Mouse (Mus musculus) WW6 (cell line): ENCODE measurements around the gene Popdc2.
"Not testable (repeated sequence)": the region's sequence is repeated elsewhere in the genome, so short reads cannot be mapped to it uniquely, and the experiment has no call there.

Experiments
- DNase-seq: peaks from one replicate; pipeline ENCODE4 v3.0.0-alpha.2; 2013; ENCODE audit warnings: low read depth, low spot score

Popdc2 gene

GRCm38 (mm10) chr16:38361933-38362332 is at the start of gene Popdc2:
Gene Popdc2, plus strand, starts transcription at chr16:38362209.
- no peak for DNase-seq

- DNase-seq: no peak
These were observed 43.5 kb upstream of the Popdc2 start for GRCm38 (mm10) chr16:38318492-38318891.

- DNase-seq: no peak
These were observed 42.9 kb upstream of the Popdc2 start for GRCm38 (mm10) chr16:38319087-38319486.

- no peak for DNase-seq
These were observed 40.5 kb upstream of the Popdc2 start for GRCm38 (mm10) chr16:38321452-38321935.

- DNase-seq: no peak
These were observed 37.7 kb upstream of the Popdc2 start for GRCm38 (mm10) chr16:38324311-38324710.

- DNase-seq: no peak
These were observed 35.1 kb upstream of the Popdc2 start for GRCm38 (mm10) chr16:38326778-38327397.

- DNase-seq: no peak
These were observed 32.7 kb upstream of the Popdc2 start for GRCm38 (mm10) chr16:38329340-38329739.

- no peak for DNase-seq
These were observed 27.6 kb upstream of the Popdc2 start for GRCm38 (mm10) chr16:38334431-38334830.

- DNase-seq: not testable (repeated sequence)
These were observed 23.9 kb upstream of the Popdc2 start for GRCm38 (mm10) chr16:38338077-38338476.

GRCm38 (mm10) chr16:38341396-38342324 is 20.3 kb upstream of the Popdc2 start, which contains the start of gene Maats1:
Gene Maats1, minus strand, starts transcription at chr16:38342143.
- DNase-seq: peak; percentile 68

- no peak for DNase-seq
These were observed 16.9 kb upstream of the Popdc2 start for GRCm38 (mm10) chr16:38344941-38345725.

- peak; percentile 72 for DNase-seq
These were observed 15.3 kb upstream of the Popdc2 start, which contains the start of the genes Cox17 and Gm21987 for GRCm38 (mm10) chr16:38346529-38347325. Gene Cox17, plus strand, starts transcription at chr16:38346991. Gene Gm21987, plus strand, starts transcription at chr16:38347040.

- DNase-seq: no peak
These were observed 14.4 kb upstream of the Popdc2 start for GRCm38 (mm10) chr16:38347588-38347987.

- no peak for DNase-seq
These were observed 13.7 kb upstream of the Popdc2 start for GRCm38 (mm10) chr16:38348217-38348761.

GRCm38 (mm10) chr16:38349881-38350280 is 12.1 kb upstream of the Popdc2 start:
- DNase-seq: no peak

GRCm38 (mm10) chr16:38350361-38350855 is 11.6 kb upstream of the Popdc2 start:
- no peak for DNase-seq

GRCm38 (mm10) chr16:38350939-38351338 is 11.1 kb upstream of the Popdc2 start:
- DNase-seq: no peak

- no peak for DNase-seq
These were observed 10.0 kb upstream of the Popdc2 start for GRCm38 (mm10) chr16:38352031-38352430.

GRCm38 (mm10) chr16:38352851-38353250 is 9.2 kb upstream of the Popdc2 start:
- no peak for DNase-seq

GRCm38 (mm10) chr16:38353642-38354041 is 8.4 kb upstream of the Popdc2 start:
- DNase-seq: no peak
